Mouse (Mus musculus) NIH3T3 (cell line): ENCODE measurements around the gene Duox1.
"Not testable (repeated sequence)": the region's sequence is repeated elsewhere in the genome, so short reads cannot be mapped to it uniquely, and the experiment has no call there.

Source experiments
- DNase-seq: peaks from one replicate; pipeline ENCODE4 v3.0.0-alpha.2; 2012; ENCODE audit warnings: low read depth

The Duox1 gene

GRCm38 (mm10) chr2:122375391-122375991 lies 60.0 kb downstream of the Duox1 start:
- DNase-seq: peak; percentile 99

- peak; percentile 74 for DNase-seq
Measured at GRCm38 (mm10) chr2:122376041-122376561, 60.6 kb downstream of the Duox1 start.

- peak; percentile 96 for DNase-seq
Measured at GRCm38 (mm10) chr2:122377215-122377674, 61.8 kb downstream of the Duox1 start.

GRCm38 (mm10) chr2:122377751-122378246 lies 62.3 kb downstream of the Duox1 start:
- DNase-seq: peak; percentile 76

GRCm38 (mm10) chr2:122378421-122379291 lies 63.2 kb downstream of the Duox1 start:
- peak; percentile 86 for DNase-seq

- DNase-seq: no peak
Measured at GRCm38 (mm10) chr2:122379292-122379650, 63.8 kb downstream of the Duox1 start.

GRCm38 (mm10) chr2:122380768-122381311 lies 65.4 kb downstream of the Duox1 start:
- DNase-seq: peak; percentile 84

GRCm38 (mm10) chr2:122381329-122382103 lies 66.0 kb downstream of the Duox1 start:
- DNase-seq: no peak

- no peak for DNase-seq
Measured at GRCm38 (mm10) chr2:122382121-122382520, 66.6 kb downstream of the Duox1 start.

- DNase-seq: no peak
Measured at GRCm38 (mm10) chr2:122385095-122385494, 69.6 kb downstream of the Duox1 start.

- not testable (repeated sequence) for DNase-seq
Measured at GRCm38 (mm10) chr2:122387135-122387534, 71.7 kb downstream of the Duox1 start.

GRCm38 (mm10) chr2:122396150-122396549 lies 80.7 kb downstream of the Duox1 start:
- DNase-seq: peak; percentile 47
